Mouse (Mus musculus) limb, embryonic 13.5 days (tissue): Measurements from ENCODE around the gene Rccd1. TPM values are rescaled to one million over a fixed set of nuclear protein-coding genes. Genes with fewer than 3 reads are reported as not detected.

Experiments
- ATAC-seq: fragments of 200-750 bp; cut with Nextera tagmentation; 2 replicates; pipeline ENCODE4 v1.8.0; 2017; ENCODE audit warnings: low read depth, moderate number of reproducible peaks, moderate TSS enrichment; ENCODE audit not compliant: low FRiP score
- H3K27ac ChIP-seq: fragments of 300-500 bp; sonication (generic); 2 replicates; pipeline ENCODE4 v1.5.1; 2015; ENCODE audit warnings: inconsistent platforms, mild to moderate bottlenecking, moderate library complexity
- H3K27me3 ChIP-seq: fragments of 300-500 bp; sonication (generic); 2 replicates; pipeline ENCODE4 v1.6.1; 2015; ENCODE audit warnings: mild to moderate bottlenecking, inconsistent platforms
- H3K36me3 ChIP-seq: fragments of 300-500 bp; sonication (generic); 2 replicates; pipeline ENCODE4 v1.6.1; 2015; ENCODE audit warnings: inconsistent platforms, mild to moderate bottlenecking, moderate library complexity
- H3K4me1 ChIP-seq: fragments of 300-500 bp; sonication (generic); 2 replicates; pipeline ENCODE4 v1.6.1; 2015; ENCODE audit warnings: inconsistent platforms
- H3K4me2 ChIP-seq: fragments of 300-500 bp; sonication (generic); replicated peaks from 2 replicates; pipeline ENCODE4 v1.6.1; 2015; ENCODE audit warnings: inconsistent platforms, mild to moderate bottlenecking, moderate library complexity
- H3K4me3 ChIP-seq: fragments of 300-500 bp; sonication (generic); 2 replicates; pipeline ENCODE4 v1.5.1; 2015; ENCODE audit warnings: moderate library complexity, mild to moderate bottlenecking, inconsistent platforms
- H3K9ac ChIP-seq: fragments of 300-500 bp; sonication (generic); 2 replicates; pipeline ENCODE4 v1.6.1; 2015; ENCODE audit warnings: mild to moderate bottlenecking, inconsistent platforms
- H3K9me3 ChIP-seq: fragments of 300-500 bp; sonication (generic); 2 replicates; pipeline ENCODE4 v1.6.1; 2016; ENCODE audit warnings: inconsistent platforms
- WGBS: fragments of 180-500 bp; shearing (Covaris S2); methylation state at CpG from one replicate; pipeline ENCODE4 v1.1.7; 2015; 5-methylcytosine and 5-hydroxymethylcytosine counted together
- polyA plus RNA-seq: library from polyadenylated mRNA; unstranded; fragments of >200 nt; fragmentation: Nextera tagmentation; extraction: Ambion mirVana; gene quantifications from 2 replicates; pipeline ENCODE4 v1.2.1, GENCODE M21; 2015

The Rccd1 gene
- polyA plus RNA-seq, 1 experiment from 2014 or later, result 12.3 TPM

- Histone ChIP-seq H3K9ac (peak overlapping the region; percentile 85), H3K9me3 (no peaks in the 10 kb centered on the region), H3K36me3 (peaks cover 33% of the 10 kb centered on the region), H3K4me1 (peaks cover 25% of the 10 kb centered on the region), H3K27me3 (no peaks in the 10 kb centered on the region), H3K4me2 (peak overlapping the region; percentile 74), H3K27ac (peak overlapping the region; percentile 82), H3K4me3 (peak overlapping the region; percentile 85)
- 7% methylated on average over 37 of the region's 37 CpGs for WGBS
- ATAC-seq, result no peak; the same call in 1 of the 2 replicates
Measured at GRCm38 (mm10) chr7:80294764-80295648, 29.2 kb downstream of the Rccd1 start.

- peak; percentile 99 for ATAC-seq
Measured at GRCm38 (mm10) chr7:80294062-80294763, 30.0 kb downstream of the Rccd1 start, which contains the start of gene Prc1. TSS of gene Prc1 (plus strand) at chr7:80294450.

GRCm38 (mm10) chr7:80287736-80288135 lies 36.5 kb downstream of the Rccd1 start:
- ATAC-seq, result no peak
- WGBS, result 84% methylated on average over 10 of the region's 10 CpGs
- H3K9me3 ChIP-seq, result no peaks in the 10 kb centered on the region
- H3K27ac ChIP-seq, result no peak overlapping the region
- H3K4me1 ChIP-seq, result no peaks in the 10 kb centered on the region
- no peak overlapping the region for H3K4me3 ChIP-seq
- no peak overlapping the region for H3K4me2 ChIP-seq
- no peaks in the 10 kb centered on the region for H3K27me3 ChIP-seq
- H3K9ac ChIP-seq, result no peak overlapping the region
- H3K36me3 ChIP-seq, result peaks cover 91% of the 10 kb centered on the region

More at GRCm38 (mm10) chr7:80294062-80294763, 30.0 kb downstream of the Rccd1 start, which contains the start of gene Prc1:
- no peaks in the 10 kb centered on the region for H3K27me3 ChIP-seq
- H3K4me2 ChIP-seq, result peak within 1 kb of the TSS; percentile 74
- peak within 1 kb of the TSS; percentile 85 for H3K4me3 ChIP-seq
- under 1% methylated on average over 52 of the region's 52 CpGs for WGBS
- peak within 1 kb of the TSS; percentile 82 for H3K27ac ChIP-seq
- H3K36me3 ChIP-seq, result peaks cover 33% of the 10 kb centered on the region
- peaks cover 25% of the 10 kb centered on the region for H3K4me1 ChIP-seq
- no peaks in the 10 kb centered on the region for H3K9me3 ChIP-seq
- H3K9ac ChIP-seq, result peak within 1 kb of the TSS; percentile 85

DNA sequence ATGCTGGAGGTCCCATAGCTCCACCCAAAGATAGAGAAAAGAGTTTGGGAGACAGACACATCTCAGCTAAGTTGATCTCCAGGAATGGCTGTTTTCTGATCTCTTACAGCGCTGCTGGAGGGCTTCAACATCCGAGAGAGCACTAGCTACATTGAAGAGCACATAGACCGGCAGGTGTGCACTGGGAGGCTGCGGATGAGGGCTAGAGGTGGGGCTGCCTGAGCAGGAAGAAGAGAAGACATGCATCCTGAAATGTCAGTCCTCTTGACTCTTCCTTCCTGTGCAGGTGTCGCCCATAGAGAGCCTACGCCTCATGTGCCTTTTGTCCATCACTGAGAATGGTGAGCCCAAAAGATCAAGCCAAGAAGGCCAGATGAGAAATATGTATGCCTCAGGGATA lies 38.5 kb downstream of the Rccd1 start:
- H3K4me3 ChIP-seq, result no peak overlapping the region
- H3K27ac ChIP-seq, result no peak overlapping the region
- no peak overlapping the region for H3K9ac ChIP-seq
- H3K9me3 ChIP-seq, result no peaks in the 10 kb centered on the region
- peaks cover 88% of the 10 kb centered on the region for H3K36me3 ChIP-seq
- no peak overlapping the region for H3K4me2 ChIP-seq
- no peaks in the 10 kb centered on the region for H3K27me3 ChIP-seq
- no peak for ATAC-seq
- no peaks in the 10 kb centered on the region for H3K4me1 ChIP-seq
- WGBS, result 95% methylated on average over 6 of the region's 6 CpGs

- no peak overlapping the region for H3K4me3 ChIP-seq
- H3K9me3 ChIP-seq, result no peaks in the 10 kb centered on the region
- H3K36me3 ChIP-seq, result peaks cover 86% of the 10 kb centered on the region
- no peak overlapping the region for H3K9ac ChIP-seq
- H3K4me2 ChIP-seq, result no peak overlapping the region
- ATAC-seq, result no peak
- H3K27me3 ChIP-seq, result no peaks in the 10 kb centered on the region
- H3K4me1 ChIP-seq, result no peaks in the 10 kb centered on the region
- WGBS, result 91% methylated on average over 5 of the region's 5 CpGs
- no peak overlapping the region for H3K27ac ChIP-seq
Measured at GRCm38 (mm10) chr7:80284391-80284790, 39.9 kb downstream of the Rccd1 start.

GRCm38 (mm10) chr7:80283226-80283918 lies 40.9 kb downstream of the Rccd1 start:
- H3K4me2 ChIP-seq, result no peak overlapping the region
- H3K4me1 ChIP-seq, result no peaks in the 10 kb centered on the region
- H3K4me3 ChIP-seq, result no peak overlapping the region
- no peak overlapping the region for H3K27ac ChIP-seq
- no peak for ATAC-seq
- 89% methylated on average over 3 of the region's 3 CpGs for WGBS
- no peaks in the 10 kb centered on the region for H3K27me3 ChIP-seq
- H3K9me3 ChIP-seq, result no peaks in the 10 kb centered on the region
- no peak overlapping the region for H3K9ac ChIP-seq
- H3K36me3 ChIP-seq, result peaks cover 89% of the 10 kb centered on the region

DNA sequence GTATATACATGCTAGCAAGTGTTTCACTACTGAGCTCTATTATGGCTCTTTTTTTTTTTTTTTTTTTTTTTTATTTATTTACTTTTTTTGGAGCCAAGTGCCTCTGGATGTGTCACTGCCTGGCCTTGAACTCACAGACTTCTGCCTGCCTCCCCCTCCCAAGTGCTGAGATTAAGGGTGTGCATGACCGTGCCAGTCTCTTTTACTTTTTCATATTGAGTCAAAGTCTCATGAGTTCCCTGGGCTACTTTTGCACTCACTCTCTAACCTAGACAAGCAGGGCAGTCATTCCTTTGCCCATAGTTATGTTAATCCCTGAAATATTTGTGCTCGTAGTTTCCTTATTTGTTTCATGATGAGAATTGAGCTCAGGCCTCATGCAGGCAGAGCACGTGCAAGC lies 42.6 kb downstream of the Rccd1 start:
- Histone ChIP-seq H3K9ac (no peak overlapping the region), H3K4me1 (no peaks in the 10 kb centered on the region), H3K27ac (no peak overlapping the region), H3K4me3 (no peak overlapping the region), H3K4me2 (no peak overlapping the region), H3K27me3 (no peaks in the 10 kb centered on the region), H3K9me3 (no peaks in the 10 kb centered on the region), H3K36me3 (peaks cover 90% of the 10 kb centered on the region)
- no peak for ATAC-seq
- WGBS, result 90% methylated on average over 3 of the region's 3 CpGs

GRCm38 (mm10) chr7:80280998-80281397 lies 43.3 kb downstream of the Rccd1 start:
- Histone ChIP-seq H3K4me3 (no peak overlapping the region), H3K27me3 (no peaks in the 10 kb centered on the region), H3K4me1 (no peaks in the 10 kb centered on the region), H3K9ac (no peak overlapping the region), H3K36me3 (peaks cover 90% of the 10 kb centered on the region), H3K27ac (no peak overlapping the region), H3K4me2 (no peak overlapping the region), H3K9me3 (no peaks in the 10 kb centered on the region)
- ATAC-seq, result no peak
- 88% methylated on average over 2 of the region's 2 CpGs for WGBS

- Histone ChIP-seq H3K9ac (no peak overlapping the region), H3K4me3 (no peak overlapping the region), H3K27me3 (no peaks in the 10 kb centered on the region), H3K4me2 (no peak overlapping the region), H3K4me1 (no peaks in the 10 kb centered on the region), H3K27ac (no peak overlapping the region), H3K36me3 (peaks cover 88% of the 10 kb centered on the region), H3K9me3 (peaks cover 3% of the 10 kb centered on the region)
- 75% methylated on average over 10 of the region's 10 CpGs for WGBS
- ATAC-seq, result no peak
Measured at GRCm38 (mm10) chr7:80280032-80280431, 44.2 kb downstream of the Rccd1 start.

DNA sequence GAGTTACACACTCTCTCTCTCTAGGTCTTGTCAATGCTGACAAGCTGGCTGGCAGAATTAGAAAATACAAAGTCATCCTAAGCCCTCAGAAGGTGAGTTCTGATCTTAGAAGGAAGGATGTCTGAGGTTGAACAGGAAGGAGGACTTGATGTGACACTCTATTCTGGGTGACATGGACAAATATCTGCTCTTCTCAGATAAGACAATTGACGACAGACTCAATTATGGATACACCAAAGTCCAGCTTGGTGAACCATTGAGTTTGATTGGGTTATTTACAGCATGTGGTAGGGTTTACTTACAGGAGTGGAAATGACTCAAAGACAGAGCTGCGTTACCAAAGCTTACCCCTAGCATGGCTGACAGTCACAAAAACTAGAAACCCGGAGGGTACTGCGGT lies 47.9 kb downstream of the Rccd1 start:
- no peak overlapping the region for H3K27ac ChIP-seq

DNA sequence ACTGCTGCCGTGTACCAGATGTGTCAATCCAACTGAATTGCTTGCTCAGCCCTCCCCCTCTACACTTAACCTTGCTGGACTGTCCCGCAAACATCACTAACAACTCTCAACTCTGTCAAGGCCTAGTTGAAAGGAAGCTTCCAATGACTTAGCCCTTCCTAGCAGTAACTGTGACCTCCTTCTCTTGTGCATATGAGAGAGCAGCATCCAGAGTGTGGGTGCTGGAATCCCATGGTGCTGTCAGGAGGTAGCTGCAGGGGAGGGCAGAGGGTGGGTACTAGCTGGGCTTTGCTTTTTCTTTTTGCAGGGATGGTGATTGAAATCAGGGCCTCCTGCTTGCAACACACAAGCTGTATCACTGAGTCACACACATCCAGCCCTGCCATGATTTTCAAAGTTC lies 50.8 kb downstream of the Rccd1 start:
- Histone ChIP-seq H3K27me3 (no peaks in the 10 kb centered on the region), H3K36me3 (peaks cover 60% of the 10 kb centered on the region), H3K4me2 (no peak overlapping the region), H3K4me3 (no peak overlapping the region), H3K27ac (no peak overlapping the region), H3K4me1 (peaks cover 19% of the 10 kb centered on the region), H3K9me3 (peaks cover 17% of the 10 kb centered on the region), H3K9ac (no peak overlapping the region)
- 89% methylated on average over 2 of the region's 2 CpGs for WGBS
- no peak for ATAC-seq

More for the DNA sequence above, 47.9 kb downstream of the Rccd1 start:
- Histone ChIP-seq H3K9ac (no peak overlapping the region), H3K4me1 (no peaks in the 10 kb centered on the region), H3K36me3 (peaks cover 86% of the 10 kb centered on the region), H3K4me2 (no peak overlapping the region), H3K4me3 (no peak overlapping the region), H3K27me3 (no peaks in the 10 kb centered on the region), H3K9me3 (peaks cover 17% of the 10 kb centered on the region)
- no peak for ATAC-seq
- 90% methylated on average over 4 of the region's 4 CpGs for WGBS
